Mouse (Mus musculus) hindbrain, embryonic 16.5 days (tissue): Measurements from ENCODE around the gene Dgat2. TPM values are rescaled to one million over a fixed set of nuclear protein-coding genes. Genes with fewer than 3 reads are reported as not detected.
A peak's percentile ranks its signal among the peaks of the same experiment; 100 is the strongest.

Source experiments
- ATAC-seq: fragments of 200-750 bp; cut with Nextera tagmentation; 2 replicates; pipeline ENCODE4 v1.8.0; 2017; ENCODE audit warnings: moderate TSS enrichment, moderate library complexity
- H3K27ac ChIP-seq: fragments of 300-500 bp; sonication (generic); 2 replicates; pipeline ENCODE4 v1.5.1; 2014; ENCODE audit warnings: low read depth, mild to moderate bottlenecking, control low read depth, low read length, moderate library complexity
- H3K27me3 ChIP-seq: fragments of 300-500 bp; sonication (generic); replicated peaks from 2 replicates; pipeline ENCODE4 v1.6.1; 2014; ENCODE audit warnings: low read length; ENCODE audit not compliant: control insufficient read depth, insufficient read depth
- H3K36me3 ChIP-seq: fragments of 300-500 bp; sonication (generic); 2 replicates; pipeline ENCODE4 v1.6.1; 2014; ENCODE audit warnings: mild to moderate bottlenecking, low read length, moderate library complexity, mixed read lengths; ENCODE audit not compliant: control insufficient read depth, insufficient read depth
- H3K4me1 ChIP-seq: fragments of 300-500 bp; sonication (generic); 2 replicates; pipeline ENCODE4 v1.6.1; 2014; ENCODE audit warnings: low read depth, low read length; ENCODE audit not compliant: control insufficient read depth, insufficient read depth
- H3K4me2 ChIP-seq: fragments of 300-500 bp; sonication (generic); 2 replicates; pipeline ENCODE4 v1.6.1; 2014; ENCODE audit warnings: mild to moderate bottlenecking, low read length, control low read depth, moderate library complexity
- H3K4me3 ChIP-seq: fragments of 300-500 bp; sonication (generic); 2 replicates; pipeline ENCODE4 v1.5.1; 2014; ENCODE audit warnings: mild to moderate bottlenecking, low read length, control low read depth, moderate library complexity
- H3K9ac ChIP-seq: fragments of 300-500 bp; sonication (generic); 2 replicates; pipeline ENCODE4 v1.6.1; 2014; ENCODE audit warnings: low read depth, mild to moderate bottlenecking, control low read depth, low read length, moderate library complexity
- H3K9me3 ChIP-seq: fragments of 300-500 bp; sonication (generic); 2 replicates; pipeline ENCODE4 v1.6.1; 2014; ENCODE audit warnings: mild to moderate bottlenecking, low read length, moderate library complexity; ENCODE audit not compliant: control insufficient read depth
- WGBS: fragments of 180-500 bp; shearing (Covaris S2); extraction: QIAGEN DNeasy Blood & Tissue Kit; methylation state at CpG from one replicate; pipeline ENCODE4 v1.1.7; 2014; 5-methylcytosine and 5-hydroxymethylcytosine counted together
- polyA plus RNA-seq: library from polyadenylated mRNA; unstranded; fragments of >200 nt; fragmentation: Nextera tagmentation; extraction: Ambion mirVana; gene quantifications from 2 replicates; pipeline ENCODE4 v1.2.1, GENCODE M21; 2015

The Dgat2 gene
- polyA plus RNA-seq, 1 experiment from 2014 or later = 24.9 TPM

DNA sequence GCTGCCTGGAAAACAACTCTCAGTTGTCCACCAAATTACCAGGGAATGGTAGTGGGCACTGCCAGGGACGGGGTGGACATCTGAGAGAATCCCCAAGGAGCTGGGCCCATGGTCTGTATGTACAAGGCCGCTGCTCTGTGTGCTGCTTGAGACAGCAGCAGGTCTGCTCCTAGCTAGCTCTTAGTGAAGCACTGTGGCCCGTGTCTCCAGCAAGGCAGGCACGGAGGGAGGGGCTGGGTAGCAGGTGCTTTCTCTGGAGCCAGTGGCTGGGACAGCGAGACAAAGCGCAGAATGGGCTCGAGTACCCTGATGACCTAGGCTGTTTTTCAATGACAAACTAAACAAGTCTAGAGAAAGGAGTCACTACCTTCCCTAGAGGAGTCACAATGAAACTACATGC is 21.5 kb downstream of the Dgat2 start:
- H3K27me3 ChIP-seq = no peaks in the 10 kb centered on the region
- H3K4me3 ChIP-seq = no peak overlapping the region
- H3K9ac ChIP-seq = no peak overlapping the region
- H3K4me1 ChIP-seq = no peaks in the 10 kb centered on the region
- H3K9me3 ChIP-seq = no peaks in the 10 kb centered on the region
- ATAC-seq = no peak
- 0 out of 2 replicates have a peak, but pooled peaks cover 2% of the 10 kb centered on the region for H3K36me3 ChIP-seq
- H3K27ac ChIP-seq = no peak overlapping the region
- H3K4me2 ChIP-seq = no peak overlapping the region
- 49% methylated on average over 7 of the region's 7 CpGs for WGBS

DNA sequence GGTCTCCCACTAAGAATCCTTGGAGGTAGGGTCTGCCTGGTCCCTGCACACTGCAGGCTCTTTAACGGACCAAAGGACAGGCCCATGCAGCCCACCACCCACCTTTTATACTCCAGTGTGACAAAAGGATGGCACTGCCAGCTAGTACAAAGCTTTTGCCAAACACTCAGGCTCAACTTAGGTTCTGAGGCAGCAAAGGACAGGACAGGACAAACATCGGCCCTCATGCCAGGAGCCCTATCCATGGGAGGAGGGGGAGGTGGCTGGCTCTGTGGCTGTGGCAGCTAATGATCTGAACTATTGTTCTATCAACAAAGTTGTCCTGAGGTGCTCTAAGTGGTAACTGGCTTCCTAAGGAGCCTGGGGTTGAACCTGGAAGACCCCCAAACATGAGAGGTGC is 23.1 kb downstream of the Dgat2 start:
- Histone ChIP-seq H3K4me3 (no peak overlapping the region), H3K9me3 (no peaks in the 10 kb centered on the region), H3K4me1 (no peaks in the 10 kb centered on the region; the same call in 1 of the 2 replicates), H3K36me3 (0 out of 2 replicates have a peak, but pooled peaks cover 2% of the 10 kb centered on the region), H3K27me3 (no peaks in the 10 kb centered on the region), H3K27ac (no peak overlapping the region), H3K4me2 (no peak overlapping the region), H3K9ac (no peak overlapping the region)
- no peak for ATAC-seq
- 80% methylated on average over 2 of the region's 2 CpGs for WGBS

DNA sequence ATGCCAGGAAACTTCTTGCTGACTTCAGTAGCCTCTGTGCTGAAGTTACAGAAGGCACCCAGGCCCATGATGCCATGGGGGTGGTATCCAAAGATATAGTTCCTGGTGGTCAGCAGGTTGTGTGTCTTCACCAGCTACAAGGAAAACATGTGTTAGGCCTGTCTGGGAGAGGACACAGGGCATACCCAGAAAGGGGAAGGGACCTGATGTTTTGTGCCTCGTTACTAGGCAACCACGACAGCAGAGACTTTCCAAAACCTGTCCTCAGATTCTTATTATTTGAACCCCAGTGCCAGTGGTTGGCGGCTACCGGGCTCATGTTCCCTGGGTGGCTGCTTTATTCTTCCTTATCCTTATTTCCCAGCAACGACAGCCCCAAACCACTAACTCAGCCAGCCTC is 23.6 kb downstream of the Dgat2 start:
- H3K4me2 ChIP-seq = no peak overlapping the region
- no peaks in the 10 kb centered on the region; the same call in 1 of the 2 replicates for H3K4me1 ChIP-seq
- H3K4me3 ChIP-seq = no peak overlapping the region
- H3K36me3 ChIP-seq = 0 out of 2 replicates have a peak, but pooled peaks cover 2% of the 10 kb centered on the region
- ATAC-seq = no peak
- H3K27ac ChIP-seq = no peak overlapping the region
- H3K27me3 ChIP-seq = no peaks in the 10 kb centered on the region
- H3K9me3 ChIP-seq = no peaks in the 10 kb centered on the region
- WGBS = 65% methylated on average over 5 of the region's 5 CpGs
- no peak overlapping the region for H3K9ac ChIP-seq

DNA sequence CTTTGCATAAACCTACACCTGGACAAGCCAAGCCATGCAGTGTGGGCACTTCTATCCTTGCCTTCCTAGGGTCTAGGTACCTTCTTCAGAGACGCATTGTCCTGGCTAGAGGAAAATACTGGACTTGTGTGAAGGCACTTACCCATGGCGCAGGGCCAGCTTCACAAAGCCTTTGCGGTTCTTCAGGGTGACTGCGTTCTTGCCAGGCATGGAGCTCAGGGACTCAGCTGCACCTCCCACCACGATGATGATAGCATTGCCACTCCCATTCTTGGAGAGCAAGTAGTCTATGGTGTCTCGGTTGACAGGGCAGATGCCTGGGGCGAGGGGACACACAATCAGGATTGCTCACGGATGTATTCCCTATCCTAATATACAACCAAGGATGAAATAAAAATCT is 24.5 kb downstream of the Dgat2 start:
- no peak for ATAC-seq
- WGBS = 85% methylated on average over 8 of the region's 8 CpGs

DNA sequence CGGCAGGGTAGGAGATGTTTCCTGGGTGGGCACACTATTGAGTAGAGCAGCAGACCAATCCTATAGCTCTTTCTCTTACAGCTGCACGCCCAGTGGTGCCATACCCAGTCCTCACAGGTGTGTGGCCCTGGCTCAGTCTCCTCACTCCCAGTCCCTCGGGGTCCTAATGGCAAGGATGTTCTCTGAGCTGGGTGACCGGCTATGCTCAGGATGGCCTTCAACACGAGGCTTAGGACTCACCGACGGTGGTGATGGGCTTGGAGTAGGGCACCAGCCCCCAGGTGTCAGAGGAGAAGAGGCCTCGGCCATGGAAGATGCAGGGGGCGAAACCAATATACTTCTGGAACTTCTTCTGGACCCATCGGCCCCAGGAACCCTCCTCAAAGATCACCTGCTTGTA is 25.8 kb downstream of the Dgat2 start:
- no peaks in the 10 kb centered on the region; the same call in 1 of the 2 replicates for H3K4me1 ChIP-seq
- no peak overlapping the region for H3K4me2 ChIP-seq
- no peaks in the 10 kb centered on the region for H3K9me3 ChIP-seq
- 0 out of 2 replicates have a peak, but pooled peaks cover 2% of the 10 kb centered on the region for H3K36me3 ChIP-seq
- no peak overlapping the region for H3K9ac ChIP-seq
- no peak overlapping the region for H3K4me3 ChIP-seq
- WGBS = 86% methylated on average over 10 of the region's 10 CpGs
- H3K27me3 ChIP-seq = no peaks in the 10 kb centered on the region
- no peak for ATAC-seq
- H3K27ac ChIP-seq = no peak overlapping the region

More for the DNA sequence above, 24.5 kb downstream of the Dgat2 start:
- H3K36me3 ChIP-seq = 0 out of 2 replicates have a peak, but pooled peaks cover 2% of the 10 kb centered on the region
- no peak overlapping the region for H3K27ac ChIP-seq
- no peaks in the 10 kb centered on the region for H3K27me3 ChIP-seq
- no peaks in the 10 kb centered on the region for H3K9me3 ChIP-seq
- no peak overlapping the region for H3K9ac ChIP-seq
- H3K4me3 ChIP-seq = no peak overlapping the region
- no peaks in the 10 kb centered on the region; the same call in 1 of the 2 replicates for H3K4me1 ChIP-seq
- H3K4me2 ChIP-seq = no peak overlapping the region

DNA sequence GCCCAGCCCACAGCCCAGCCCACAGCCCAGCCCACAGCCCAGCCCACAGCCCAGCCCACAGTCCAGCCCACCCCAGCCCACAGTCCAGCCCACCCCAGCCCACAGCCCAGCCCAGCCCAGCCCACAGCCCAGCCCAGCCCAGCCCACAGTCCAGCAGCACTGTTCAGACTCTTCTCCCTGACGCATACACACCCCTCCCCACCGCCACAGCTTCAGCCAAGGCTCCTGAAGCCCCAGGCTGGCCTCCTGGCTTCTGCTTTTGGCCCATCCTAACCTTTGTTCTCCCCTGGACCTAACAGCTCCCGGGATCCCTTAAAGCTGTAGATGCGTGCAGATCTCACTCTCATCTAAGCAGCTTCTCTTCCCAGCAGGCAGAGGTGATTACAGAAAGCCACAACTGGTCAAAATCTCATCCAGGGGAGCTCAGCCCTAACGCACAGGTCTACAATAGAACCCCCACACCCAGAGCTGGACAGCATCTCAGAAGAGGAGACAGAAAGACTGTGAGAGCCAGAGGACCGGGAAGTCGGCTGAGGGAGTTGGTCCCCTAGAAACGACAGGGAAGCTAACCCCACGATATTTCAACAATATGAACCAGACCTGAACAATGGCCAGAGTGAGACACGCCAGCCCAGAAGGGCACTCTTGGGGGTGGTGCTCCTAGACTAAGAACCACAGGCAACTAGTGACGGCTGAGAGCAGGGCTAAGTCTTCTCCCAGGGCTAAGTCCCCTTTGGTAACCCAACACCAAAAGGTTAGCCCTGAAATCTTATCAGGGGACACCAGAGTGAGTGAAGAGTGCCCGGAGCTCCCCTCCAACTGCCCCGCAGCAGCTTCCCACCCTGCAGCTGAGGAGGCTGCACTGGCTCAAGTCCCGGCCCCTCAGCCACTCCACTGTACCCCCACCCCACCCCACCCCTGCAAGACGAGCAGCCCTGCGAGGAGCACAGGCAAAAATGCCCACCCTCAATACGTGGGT is 26.9 kb downstream of the Dgat2 start:
- peak overlapping the region; percentile 0; the same call in 1 of the 2 replicates for H3K9ac ChIP-seq

DNA sequence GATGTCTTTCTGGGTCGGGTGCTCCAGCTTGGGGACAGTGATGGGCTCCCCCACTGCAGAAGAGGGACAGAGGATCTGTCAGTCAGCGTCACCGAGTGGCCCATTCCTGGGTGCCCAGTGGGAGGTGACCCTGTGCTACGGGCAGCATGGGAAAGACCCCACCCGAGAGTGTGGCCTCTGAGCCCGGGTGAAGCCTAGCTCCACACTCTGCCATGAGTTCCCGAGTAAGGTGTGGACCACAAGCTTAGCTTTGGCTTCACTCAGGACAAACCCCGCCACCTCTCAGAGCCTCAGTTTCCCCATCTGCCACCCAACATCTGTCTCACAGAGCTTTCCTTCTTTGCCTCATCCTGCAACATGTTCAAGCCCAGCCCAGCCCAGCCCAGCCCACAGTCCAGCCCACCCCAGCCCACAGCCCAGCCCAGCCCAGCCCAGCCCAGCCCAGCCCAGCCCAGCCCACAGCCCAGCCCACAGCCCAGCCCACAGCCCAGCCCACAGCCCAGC is 27.8 kb downstream of the Dgat2 start:
- Histone ChIP-seq H3K4me1 (no peaks in the 10 kb centered on the region; the same call in 1 of the 2 replicates), H3K9ac (no peak overlapping the region), H3K27me3 (no peaks in the 10 kb centered on the region), H3K36me3 (0 out of 2 replicates have a peak, but pooled peaks cover 2% of the 10 kb centered on the region), H3K9me3 (no peaks in the 10 kb centered on the region), H3K4me2 (no peak overlapping the region), H3K27ac (no peak overlapping the region), H3K4me3 (no peak overlapping the region)
- peak; percentile 55 for ATAC-seq
- 57% methylated on average over 8 of the region's 8 CpGs for WGBS

More for the DNA sequence above, 26.9 kb downstream of the Dgat2 start:
- no peaks in the 10 kb centered on the region for H3K27me3 ChIP-seq
- 31% methylated on average over 17 of the region's 17 CpGs for WGBS
- H3K4me2 ChIP-seq = peak overlapping the region; percentile 28
- H3K27ac ChIP-seq = no peak overlapping the region
- H3K36me3 ChIP-seq = 0 out of 2 replicates have a peak, but pooled peaks cover 2% of the 10 kb centered on the region
- no peaks in the 10 kb centered on the region; the same call in 1 of the 2 replicates for H3K4me1 ChIP-seq
- no peaks in the 10 kb centered on the region for H3K9me3 ChIP-seq
- peak; percentile 70 for ATAC-seq
- peak overlapping the region; percentile 14; the same call in 1 of the 2 replicates for H3K4me3 ChIP-seq

DNA sequence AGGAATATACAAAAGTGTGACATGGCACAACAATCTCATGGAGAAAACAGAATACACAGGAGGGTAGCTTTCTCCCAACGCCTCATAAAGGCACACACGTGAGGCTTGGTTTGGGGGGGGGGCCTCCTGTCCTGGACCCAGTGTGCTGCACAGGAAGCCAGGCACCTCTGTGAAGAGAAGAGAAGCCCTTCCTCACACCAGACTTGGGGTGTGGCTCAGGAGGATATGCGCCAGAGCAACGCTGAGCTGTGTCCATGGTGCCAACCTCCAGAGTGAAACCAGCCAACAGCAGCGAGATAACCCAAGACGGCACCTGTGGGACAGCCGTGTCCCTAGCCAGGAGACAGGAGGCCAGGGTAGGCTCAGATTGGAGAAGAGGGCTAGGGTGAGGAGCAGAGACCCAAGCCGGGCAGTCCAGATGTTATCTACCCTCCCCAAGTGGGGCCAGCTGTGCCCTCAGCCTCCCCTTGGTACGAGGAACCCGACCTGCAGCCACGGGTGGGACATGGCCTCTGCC is 28.8 kb downstream of the Dgat2 start:
- H3K4me3 ChIP-seq = no peak overlapping the region
- H3K4me1 ChIP-seq = no peaks in the 10 kb centered on the region; the same call in 1 of the 2 replicates
- H3K9me3 ChIP-seq = no peaks in the 10 kb centered on the region
- H3K27me3 ChIP-seq = no peaks in the 10 kb centered on the region
- WGBS = 90% methylated on average over 11 of the region's 11 CpGs
- no peak overlapping the region for H3K27ac ChIP-seq
- no peak for ATAC-seq
- no peak overlapping the region for H3K9ac ChIP-seq
- 0 out of 2 replicates have a peak, but pooled peaks cover 2% of the 10 kb centered on the region for H3K36me3 ChIP-seq
- H3K4me2 ChIP-seq = no peak overlapping the region

DNA sequence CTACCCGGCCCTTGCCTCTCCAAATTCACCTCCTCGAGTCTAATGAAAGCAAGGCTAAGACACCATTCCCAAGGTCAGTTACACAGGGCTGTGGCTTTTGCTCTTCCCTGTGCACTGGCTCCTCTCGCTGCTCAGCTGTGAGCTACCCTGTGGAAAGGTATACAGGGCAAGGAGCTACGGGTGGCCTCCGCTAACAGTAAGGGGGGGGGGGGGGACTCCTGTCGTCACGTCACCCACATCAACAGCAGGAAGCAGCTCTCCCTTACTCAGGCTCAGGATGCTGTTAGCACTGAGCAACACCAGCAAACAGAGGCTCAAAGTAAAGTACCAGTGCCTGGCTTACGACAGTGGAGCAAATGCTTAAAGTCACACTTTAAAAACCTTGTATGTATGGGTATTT is 29.8 kb downstream of the Dgat2 start:
- no peak overlapping the region for H3K4me3 ChIP-seq
- no peaks in the 10 kb centered on the region; the same call in 1 of the 2 replicates for H3K4me1 ChIP-seq
- no peak overlapping the region for H3K9ac ChIP-seq
- no peak overlapping the region for H3K4me2 ChIP-seq
- no peaks in the 10 kb centered on the region for H3K36me3 ChIP-seq
- H3K27me3 ChIP-seq = no peaks in the 10 kb centered on the region
- no peak for ATAC-seq
- no peaks in the 10 kb centered on the region for H3K9me3 ChIP-seq
- H3K27ac ChIP-seq = no peak overlapping the region
- WGBS = 90% methylated on average over 8 of the region's 8 CpGs
